Mouse (Mus musculus) CH12.LX (cell line): ENCODE measurements around the gene D630023F18Rik. TPM values are rescaled to one million over a fixed set of nuclear protein-coding genes. Genes with fewer than 3 reads are reported as not detected.

Source experiments
- DNase-seq: peaks from one replicate; pipeline ENCODE4 v3.0.0-alpha.2; 2013; ENCODE audit errors: extremely low read depth
- H3K27ac ChIP-seq: 2 replicates; pipeline ENCODE4 v1.5.1; 2012; ENCODE audit warnings: low read depth, mild to moderate bottlenecking, control low read depth, moderate library complexity; ENCODE audit not compliant: insufficient read depth
- H3K27me3 ChIP-seq: replicated peaks from 2 replicates; pipeline ENCODE3; 2012; ENCODE audit warnings: inconsistent platforms
- H3K36me3 ChIP-seq, 2 experiments: replicated peaks in 1 of 2; 2 replicates each; pipeline versions ENCODE3 to v1.6.1; 2012; ENCODE audit warnings: inconsistent platforms in 1 of 2, low read length in 1 of 2, mild to moderate bottlenecking in 1 of 2, mixed read lengths in 1 of 2, moderate library complexity in 1 of 2; ENCODE audit not compliant: control insufficient read depth in 1 of 2, insufficient read depth in 1 of 2
- H3K4me1 ChIP-seq, 2 experiments: 2 replicates each; pipeline ENCODE4 v1.6.1; 2012; ENCODE audit warnings: inconsistent platforms in 1 of 2, moderate library complexity in 1 of 2; ENCODE audit not compliant: insufficient read depth in 2 of 2, control insufficient read depth in 1 of 2
- H3K4me2 ChIP-seq: 2 replicates; pipeline ENCODE4 v1.6.1; 2012; ENCODE audit warnings: low read depth, mild to moderate bottlenecking, control low read depth; ENCODE audit not compliant: poor library complexity, insufficient read depth, severe bottlenecking
- H3K4me3 ChIP-seq, 3 experiments: fragments of 150-350 bp in 1 of 3; sonication (generic) in 1 of 3; replicated peaks in 1 of 3; 2 replicates each; pipeline versions ENCODE3 to v1.5.1; 2011 to 2012; ENCODE audit warnings: low read depth in 2 of 3, low read length in 2 of 3, mild to moderate bottlenecking in 2 of 3, moderate library complexity in 2 of 3, control low read depth in 1 of 3, improper control_type of control experiment in 1 of 3, inconsistent platforms in 1 of 3, mixed read lengths in 1 of 3; ENCODE audit not compliant: poor library complexity in 1 of 3
- H3K79me2 ChIP-seq: replicated peaks from 2 replicates; pipeline ENCODE4 v1.6.1; 2012; ENCODE audit warnings: mild to moderate bottlenecking, moderate library complexity; ENCODE audit not compliant: control insufficient read depth, poor library complexity, insufficient read depth, severe bottlenecking; ENCODE audit errors: extremely low read depth
- H3K9ac ChIP-seq: 2 replicates; pipeline ENCODE4 v1.6.1; 2012; ENCODE audit warnings: low read depth, mild to moderate bottlenecking, control low read depth, moderate library complexity; ENCODE audit not compliant: insufficient read depth
- H3K9me3 ChIP-seq: replicated peaks from 2 replicates; pipeline ENCODE3; 2012; ENCODE audit warnings: low read length, inconsistent platforms, mixed read lengths
- BHLHE40 ChIP-seq: IDR thresholded peaks from 2 replicates; pipeline ENCODE4 v1.6.1; 2011; ENCODE audit warnings: mild to moderate bottlenecking, low read depth, low read length, improper control_type of control experiment
- CHD1 ChIP-seq: IDR thresholded peaks from 2 replicates; pipeline ENCODE4 v1.6.1; 2012; ENCODE audit warnings: low read depth, low read length, improper control_type of control experiment, inconsistent platforms
- CHD2 ChIP-seq: IDR thresholded peaks from 2 replicates; pipeline ENCODE4 v1.6.1; 2011; ENCODE audit warnings: low read length, improper control_type of control experiment
- CTCF ChIP-seq, 2 experiments: IDR thresholded peaks in 1 of 2; conservative IDR thresholded peaks in 1 of 2; 2 replicates each; pipeline ENCODE4 v1.5.1; 2011 to 2012; ENCODE audit warnings: low read depth in 2 of 2, low read length in 2 of 2, improper control_type of control experiment in 1 of 2, inconsistent platforms in 1 of 2, mild to moderate bottlenecking in 1 of 2, moderate library complexity in 1 of 2
- ELF1 ChIP-seq: IDR thresholded peaks from 2 replicates; pipeline ENCODE4 v1.6.1; 2014; ENCODE audit warnings: low read depth, mild to moderate bottlenecking, inconsistent platforms, low read length, improper control_type of control experiment
- EP300 ChIP-seq: IDR thresholded peaks from 2 replicates; pipeline ENCODE4 v1.6.1; 2011; ENCODE audit warnings: low read length, improper control_type of control experiment
- GABPA ChIP-seq: IDR thresholded peaks from 2 replicates; pipeline ENCODE4 v1.6.1; 2012; ENCODE audit warnings: low read depth, low read length, improper control_type of control experiment, inconsistent platforms; ENCODE audit not compliant: insufficient replicate concordance
- HCFC1 ChIP-seq: IDR thresholded peaks from 2 replicates; pipeline ENCODE4 v1.6.1; 2012; ENCODE audit warnings: low read depth, mild to moderate bottlenecking, inconsistent platforms, low read length, improper control_type of control experiment
- JUN ChIP-seq: IDR thresholded peaks from 2 replicates; pipeline ENCODE4 v1.6.1; 2011; ENCODE audit warnings: low read depth, mild to moderate bottlenecking, low read length, improper control_type of control experiment, moderate library complexity; ENCODE audit not compliant: insufficient read depth
- JUND ChIP-seq: conservative IDR thresholded peaks from 2 replicates; pipeline ENCODE4 v1.6.1; 2011; ENCODE audit warnings: low read depth, low read length, improper control_type of control experiment
- KAT2A ChIP-seq: IDR thresholded peaks from 2 replicates; pipeline ENCODE4 v1.6.1; 2012; ENCODE audit warnings: low read length, improper control_type of control experiment, inconsistent platforms; ENCODE audit not compliant: insufficient replicate concordance
- MAFK ChIP-seq: IDR thresholded peaks from 2 replicates; pipeline ENCODE4 v1.6.1; 2011; ENCODE audit warnings: low read length, improper control_type of control experiment; ENCODE audit not compliant: insufficient replicate concordance
- NELFE ChIP-seq: IDR thresholded peaks from 2 replicates; pipeline ENCODE4 v1.6.1; 2011; ENCODE audit warnings: low read depth, low read length, improper control_type of control experiment
- NRF1 ChIP-seq: IDR thresholded peaks from 2 replicates; pipeline ENCODE4 v1.6.1; 2014; ENCODE audit warnings: low read depth, mild to moderate bottlenecking, inconsistent platforms, low read length, improper control_type of control experiment, moderate library complexity
- POLR2A ChIP-seq: IDR thresholded peaks from 2 replicates; pipeline ENCODE4 v1.6.1; 2011; ENCODE audit warnings: low read depth, mild to moderate bottlenecking, improper control_type of control experiment, low read length
- RAD21 ChIP-seq: IDR thresholded peaks from 2 replicates; pipeline ENCODE4 v1.6.1; 2011; ENCODE audit warnings: low read depth, mild to moderate bottlenecking, low read length, improper control_type of control experiment, moderate library complexity
- RCOR1 ChIP-seq: conservative IDR thresholded peaks from 2 replicates; pipeline ENCODE4 v1.6.1; 2012; ENCODE audit warnings: low read depth, mild to moderate bottlenecking, inconsistent platforms, low read length, improper control_type of control experiment
- SIN3A ChIP-seq: IDR thresholded peaks from 2 replicates; pipeline ENCODE4 v1.6.1; 2012; ENCODE audit warnings: low read length, improper control_type of control experiment, inconsistent platforms
- UBTF ChIP-seq: IDR thresholded peaks from 2 replicates; pipeline ENCODE4 v1.6.1; 2012; ENCODE audit warnings: low read depth, mild to moderate bottlenecking, inconsistent platforms, low read length, improper control_type of control experiment, moderate library complexity
- USF1 ChIP-seq: IDR thresholded peaks from 2 replicates; pipeline ENCODE4 v1.6.1; 2014; ENCODE audit warnings: low read depth, mild to moderate bottlenecking, inconsistent platforms, low read length, improper control_type of control experiment
- USF2 ChIP-seq: conservative IDR thresholded peaks from 2 replicates; pipeline ENCODE4 v1.6.1; 2011; ENCODE audit warnings: low read depth, low read length, improper control_type of control experiment
- ZC3H11A ChIP-seq: IDR thresholded peaks from 2 replicates; pipeline ENCODE4 v1.6.1; 2012; ENCODE audit warnings: low read depth, mild to moderate bottlenecking, inconsistent platforms, low read length, improper control_type of control experiment
- ZKSCAN1 ChIP-seq: IDR thresholded peaks from 2 replicates; pipeline ENCODE4 v1.6.1; 2012; ENCODE audit warnings: low read depth, inconsistent platforms, low read length, improper control_type of control experiment, borderline replicate concordance
- ZMIZ1 ChIP-seq: IDR thresholded peaks from 2 replicates; pipeline ENCODE4 v1.6.1; 2012; ENCODE audit warnings: low read depth, mild to moderate bottlenecking, inconsistent platforms, low read length, improper control_type of control experiment
- ZNF384 ChIP-seq: IDR thresholded peaks from 2 replicates; pipeline ENCODE4 v1.6.1; 2012; ENCODE audit warnings: low read depth, low read length, improper control_type of control experiment, inconsistent platforms
- dilution Hi-C: fragments of 300-500 bp; cut with MboI; formaldehyde crosslinking; loops from 2 replicates; pipeline ENCODE4 v1.14.3; 2020; ENCODE audit warnings: low sequenced_read_pairs; ENCODE audit not compliant: extremely low pct_unique_long_range_greater_than_20kb, extremely low pct_ligation_motif_present
- in situ Hi-C: fragments of 300-500 bp; cut with MboI; formaldehyde crosslinking; loops from 3 replicates; pipeline ENCODE4 v1.14.3; 2019; ENCODE audit warnings: low sequenced_read_pairs, low pct_ligation_motif_present, low pct_unique_long_range_greater_than_20kb, mixed read lengths
- polyA plus RNA-seq: library from polyadenylated mRNA; unstranded; fragments of >175 nt; gene quantifications from 2 replicates; pipeline ENCODE4 v1.2.1, GENCODE M21; 2012; ENCODE audit warnings: low read depth; ENCODE audit not compliant: insufficient read length
- total RNA-seq, 2 experiments: library from RNA; depleted of rRNA; stranded (reverse); fragments of 300-350 nt in 1 of 2; fragments of >200 nt in 1 of 2; gene quantifications; 2 replicates each; pipeline ENCODE4 v1.2.3; 2012 to 2014

The D630023F18Rik gene
- total and polyA plus RNA-seq, 3 experiments = 0.13 to 0.17 TPM; not detected in 1

DNA sequence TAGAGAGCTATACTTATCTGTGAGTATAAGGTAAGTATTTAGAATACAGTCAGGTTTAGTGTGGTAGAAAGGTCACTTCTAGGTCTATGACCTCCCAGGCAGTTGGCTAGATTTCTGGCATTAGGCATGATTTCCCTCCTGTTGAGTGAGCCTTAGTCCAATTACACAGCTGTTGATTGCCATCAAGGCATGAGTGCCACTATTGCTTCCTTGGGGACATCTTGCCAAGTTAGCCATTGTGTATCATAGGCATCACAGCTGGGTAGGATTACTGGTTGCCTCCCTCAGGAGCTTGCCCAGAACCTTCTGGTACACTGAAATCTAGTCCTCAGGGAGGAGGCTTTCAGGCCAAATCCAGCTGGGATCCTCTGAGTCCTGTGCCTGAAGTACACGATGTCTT is 9.8 kb upstream of the D630023F18Rik start:
- DNase-seq = no peak
- H3K4me3 ChIP-seq = no peak overlapping the region
- no peak overlapping the region for H3K9ac ChIP-seq
- no peaks in the 10 kb centered on the region for H3K9me3 ChIP-seq
- no peak overlapping the region for H3K4me2 ChIP-seq
- peaks cover 0 to 3% of the 10 kb centered on the region in 2 experiments; a peak in 1 of 4 replicates for H3K4me1 ChIP-seq
- in situ Hi-C loops = no loop called here
- TF ChIP-seq ZC3H11A = no peak
- TF ChIP-seq JUND = no peak
- TF ChIP-seq KAT2A = no peak
- TF ChIP-seq ELF1 = no peak
- TF ChIP-seq SIN3A = no peak
- no peak for TF ChIP-seq USF2
- no peak for TF ChIP-seq EP300
- no peak for TF ChIP-seq RAD21
- TF ChIP-seq BHLHE40 = no peak
- TF ChIP-seq ZMIZ1 = no peak
- no peak for TF ChIP-seq CHD1
- no peak for TF ChIP-seq JUN
- no peak for TF ChIP-seq CHD2
- no peak for TF ChIP-seq UBTF
- no peaks in the 10 kb centered on the region for H3K27me3 ChIP-seq
- H3K27ac ChIP-seq = no peak overlapping the region
- H3K79me2 ChIP-seq = no peaks in the 10 kb centered on the region
- no peaks in the 10 kb centered on the region for H3K36me3 ChIP-seq
- dilution Hi-C loops = no loop called here

GRCm38 (mm10) chr1:65131671-65132070 is 8.7 kb upstream of the D630023F18Rik start:
- in situ Hi-C loops = no loop called here
- TF ChIP-seq RCOR1 (no peak), CHD1 (no peak), GABPA (no peak), POLR2A (no peak), CHD2 (no peak), USF2 (no peak), USF1 (no peak), MAFK (no peak), EP300 (no peak), ELF1 (no peak), ZMIZ1 (no peak), ZNF384 (no peak), NELFE (no peak), HCFC1 (no peak), ZKSCAN1 (no peak), NRF1 (no peak), CTCF (conservative IDR thresholded peaks at IDR 0.05 in 1 of 2, IDR thresholded peaks at IDR 0.05 in 1 of 2; ENCODE audit: low read depth in 2 of 2, low read length in 2 of 2) (no peak), ZC3H11A (no peak)
- TF ChIP-seq, all 38 proteins: peak for 0
- no peak for DNase-seq
- dilution Hi-C loops = no loop called here
- Histone ChIP-seq H3K79me2 (no peaks in the 10 kb centered on the region), H3K4me1 (peaks cover 0 to 3% of the 10 kb centered on the region in 2 experiments; a peak in 1 of 4 replicates), H3K27ac (no peak overlapping the region), H3K27me3 (no peaks in the 10 kb centered on the region), H3K4me3 (no peak overlapping the region), H3K9me3 (no peaks in the 10 kb centered on the region), H3K36me3 (no peaks in the 10 kb centered on the region), H3K9ac (no peak overlapping the region), H3K4me2 (no peak overlapping the region)
